Mouse (Mus musculus): ENCODE results near the gene Cfap45.
A peak's percentile ranks its signal among the peaks of the same experiment; 100 is the strongest.

Cfap45 gene

GRCm38 (mm10) chr1:172520576-172521440, at the start of gene Cfap45:
Gene Cfap45 (plus strand): TSS chr1:172520801.
- DNase-seq (ENCODE audit: low read depth, low spot score) = peak; percentile 92

- no peak for DNase-seq (ENCODE audit: low read depth, low spot score)
Measured at GRCm38 (mm10) chr1:172472909-172473308, 47.7 kb upstream of the Cfap45 start.

DNA sequence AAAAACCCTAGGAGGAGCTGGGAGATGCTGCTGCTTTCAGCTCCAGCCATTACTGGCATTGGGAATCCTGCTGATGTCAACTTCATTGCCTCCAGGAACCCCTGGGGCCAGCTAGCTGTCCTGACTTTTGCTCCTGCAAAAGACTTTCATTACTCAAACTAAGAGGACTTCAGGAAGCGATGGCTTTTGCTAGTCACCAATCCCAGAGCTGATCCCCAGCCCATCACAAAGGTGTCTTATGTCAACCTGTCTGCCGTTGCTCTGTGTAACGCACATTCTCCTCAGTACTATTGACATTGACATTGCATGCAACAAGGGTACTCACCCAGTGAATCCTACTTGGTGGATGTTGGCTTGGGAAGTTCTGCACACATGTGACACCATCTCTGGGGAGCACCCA, 46.4 kb upstream of the Cfap45 start:
- no peak for DNase-seq (ENCODE audit: low read depth, low spot score)

DNA sequence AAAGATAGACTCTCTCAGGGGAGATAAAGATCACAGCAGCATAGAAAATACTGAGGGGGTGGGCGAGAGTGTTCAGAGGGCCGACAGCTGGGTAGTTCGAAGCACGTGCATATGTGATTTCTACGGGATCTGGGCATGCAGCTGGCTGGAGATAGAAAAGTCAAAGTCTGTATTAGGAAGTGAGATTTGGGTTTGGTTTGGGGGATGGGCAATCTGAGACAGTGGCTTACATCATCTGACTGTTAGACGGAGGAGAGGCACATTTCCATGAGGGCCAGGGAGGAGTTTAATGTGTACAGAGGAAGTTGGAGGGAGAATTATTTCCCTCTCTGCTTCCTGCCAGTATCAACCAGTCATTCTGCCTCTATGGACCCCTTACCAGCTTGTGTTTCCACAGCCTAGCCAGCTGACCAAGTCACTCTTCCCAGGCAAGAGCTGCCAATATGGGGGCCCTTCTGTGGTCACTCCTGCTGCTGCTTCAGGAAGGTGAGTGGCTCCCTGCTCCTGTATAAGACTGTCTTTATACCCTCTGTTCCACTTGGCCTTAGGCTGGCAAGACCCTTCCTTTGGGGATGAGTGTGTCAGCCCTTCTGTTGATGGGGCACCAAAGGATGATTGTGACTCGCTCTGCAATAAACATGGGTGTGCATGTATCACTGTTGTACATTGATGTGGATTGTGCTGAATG, 45.4 kb upstream of the Cfap45 start, which contains the start of gene Slamf9:
Gene Slamf9 (plus strand): TSS at position 305 of the 688 bp plus-strand sequence.
- peak; percentile 36 for DNase-seq (ENCODE audit: low read depth, low spot score)

GRCm38 (mm10) chr1:172478020-172478419, 42.6 kb upstream of the Cfap45 start:
- no peak for DNase-seq (ENCODE audit: low read depth, low spot score)

DNA sequence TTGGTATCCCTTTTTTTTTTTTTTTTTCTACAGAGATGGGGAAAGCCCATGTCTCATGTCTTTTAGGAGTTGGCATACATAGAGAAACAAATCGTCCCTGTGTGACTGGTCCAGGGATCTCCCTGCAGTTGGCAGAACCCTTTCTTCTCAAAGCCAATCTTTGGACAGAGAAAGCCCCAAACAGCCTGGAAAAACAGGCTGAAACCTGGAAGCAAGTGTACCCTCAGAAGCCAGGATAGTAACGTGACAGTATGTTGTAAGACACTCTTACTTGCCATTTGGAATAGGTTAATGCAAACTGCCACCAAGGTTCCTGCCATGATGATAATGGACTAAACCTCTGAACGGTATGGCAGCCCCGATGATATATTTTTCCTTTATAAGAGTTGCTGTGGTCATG, 40.2 kb upstream of the Cfap45 start:
- no peak for DNase-seq (ENCODE audit: low read depth, low spot score)

- DNase-seq (ENCODE audit: low read depth, low spot score) = no peak
Measured at GRCm38 (mm10) chr1:172481111-172481510, 39.5 kb upstream of the Cfap45 start.

DNA sequence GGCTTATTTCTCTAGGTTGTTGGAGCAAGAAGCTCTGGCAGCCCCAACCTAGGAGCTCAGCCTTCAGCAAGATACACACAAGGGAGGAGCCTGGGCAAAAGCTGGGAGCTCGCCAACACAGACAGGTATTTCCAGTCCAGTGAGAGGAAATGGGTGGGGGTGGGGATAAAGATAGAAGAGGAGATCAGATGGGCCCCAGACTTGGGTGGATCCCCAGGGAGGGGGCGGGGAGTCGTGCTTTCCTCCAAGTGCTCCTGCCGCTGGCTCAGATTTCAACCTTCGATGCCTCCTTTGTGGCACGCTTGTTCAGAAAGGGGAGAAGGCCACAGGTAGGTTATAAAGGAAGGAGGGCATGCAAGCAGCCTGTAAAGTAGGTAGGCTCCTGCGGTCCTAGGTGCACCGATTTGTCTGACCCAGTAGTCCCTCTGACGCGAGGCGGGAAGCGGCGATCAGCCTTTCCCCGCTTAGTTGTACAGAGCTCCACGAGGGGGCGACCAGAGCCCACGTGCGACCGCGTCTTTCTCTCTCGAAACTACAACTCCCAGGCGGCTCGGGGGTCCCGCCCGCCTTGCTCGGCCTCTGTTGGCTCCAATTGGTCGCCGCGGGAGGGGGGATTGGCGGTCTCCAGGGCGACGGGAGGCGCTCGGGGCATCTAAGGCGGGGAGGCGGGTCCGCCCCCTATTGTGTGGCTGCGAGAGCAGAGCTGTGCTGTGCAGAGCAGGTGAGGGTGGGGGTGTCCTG, 38.9 kb upstream of the Cfap45 start, which contains the start of gene Igsf9:
Gene Igsf9 (plus strand): TSS at position 249 of the 741 bp plus-strand sequence.
- DNase-seq (ENCODE audit: low read depth, low spot score) = peak; percentile 85

GRCm38 (mm10) chr1:172482518-172483360, 37.9 kb upstream of the Cfap45 start:
- no peak for DNase-seq (ENCODE audit: low read depth, low spot score)

- no peak for DNase-seq (ENCODE audit: low read depth, low spot score)
Measured at GRCm38 (mm10) chr1:172483361-172483660, 37.3 kb upstream of the Cfap45 start.

- DNase-seq (ENCODE audit: low read depth, low spot score) = no peak
Measured at GRCm38 (mm10) chr1:172484236-172484635, 36.4 kb upstream of the Cfap45 start.

- DNase-seq (ENCODE audit: low read depth, low spot score) = no peak
Measured at GRCm38 (mm10) chr1:172484671-172485070, 35.9 kb upstream of the Cfap45 start.

DNA sequence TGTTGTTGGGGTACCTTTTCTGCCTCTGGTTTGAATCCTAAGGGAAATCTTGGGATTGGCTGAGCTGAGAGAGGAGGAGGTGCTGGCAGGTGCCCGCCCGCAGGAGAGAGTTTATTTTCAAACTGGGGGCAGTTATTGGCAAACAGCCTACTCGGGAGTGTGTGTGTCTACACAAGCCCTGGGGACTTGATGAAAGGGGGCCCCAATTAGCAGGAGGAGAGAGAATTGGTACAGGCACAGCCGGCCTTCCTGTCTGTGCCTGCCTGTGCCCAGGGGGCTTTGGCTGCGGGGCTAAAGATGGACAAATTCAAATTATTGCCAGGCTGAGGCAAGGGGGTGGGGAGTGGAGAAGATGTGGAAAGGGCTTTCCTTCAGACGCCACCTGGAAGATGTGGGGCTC, 34.8 kb upstream of the Cfap45 start:
- DNase-seq (ENCODE audit: low read depth, low spot score) = no peak

DNA sequence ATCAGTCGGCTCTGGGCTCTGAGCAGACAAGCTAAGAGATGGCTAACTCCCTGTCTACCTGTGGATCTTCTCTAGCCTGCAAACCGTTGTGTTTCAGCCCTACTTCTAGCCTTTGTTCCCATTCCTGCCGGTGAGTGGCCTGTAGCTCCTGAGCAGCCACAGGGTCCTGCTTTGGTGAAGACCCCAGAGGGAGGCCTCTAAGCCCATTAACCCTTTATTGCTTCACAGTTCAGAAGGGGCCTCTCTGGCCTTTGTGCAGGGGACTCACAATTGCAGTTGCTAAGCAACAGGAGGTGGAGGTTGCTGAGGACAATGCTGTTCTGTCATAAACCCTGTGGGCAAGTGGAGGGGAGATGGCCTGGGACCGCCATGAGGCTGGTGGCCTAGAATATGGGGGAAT, 34.4 kb upstream of the Cfap45 start:
- DNase-seq (ENCODE audit: low read depth, low spot score) = no peak

GRCm38 (mm10) chr1:172486651-172487050, 34.0 kb upstream of the Cfap45 start:
- DNase-seq (ENCODE audit: low read depth, low spot score) = no peak

GRCm38 (mm10) chr1:172487859-172488258, 32.7 kb upstream of the Cfap45 start:
- DNase-seq (ENCODE audit: low read depth, low spot score) = no peak

GRCm38 (mm10) chr1:172488831-172489230, 31.8 kb upstream of the Cfap45 start:
- DNase-seq (ENCODE audit: low read depth, low spot score) = no peak

DNA sequence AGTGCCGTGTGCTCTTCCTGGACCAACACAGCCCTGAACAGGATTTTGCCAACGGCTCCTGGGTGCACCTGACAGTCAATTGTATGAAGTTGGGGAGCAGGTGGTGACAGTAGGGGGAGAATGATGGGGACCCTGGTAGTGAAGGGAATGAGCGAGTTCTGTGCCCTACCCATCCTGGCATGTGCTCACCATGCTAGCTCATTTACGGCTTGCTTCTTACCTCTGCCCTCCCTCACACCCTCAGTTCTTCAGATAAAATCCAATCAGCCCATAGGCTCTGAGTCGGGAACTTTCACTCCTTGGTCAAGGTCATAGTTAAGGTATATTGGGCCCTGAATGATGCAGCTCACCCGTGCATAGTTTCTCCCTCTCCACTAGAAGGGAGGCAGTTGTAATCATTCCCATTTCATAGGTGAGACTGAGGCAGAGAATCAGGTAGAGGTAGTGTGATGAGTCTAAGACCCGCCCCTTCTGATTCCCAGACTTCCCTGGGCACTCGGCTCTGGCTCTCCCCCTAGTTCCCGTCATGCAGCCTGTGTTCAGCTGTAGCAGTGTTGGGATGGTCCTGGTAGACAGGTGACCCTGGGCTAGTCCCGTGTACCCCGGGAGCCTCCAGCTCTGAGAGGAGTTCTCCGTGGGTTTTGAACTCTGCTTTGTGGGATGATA, 30.9 kb upstream of the Cfap45 start:
- DNase-seq (ENCODE audit: low read depth, low spot score) = no peak

DNA sequence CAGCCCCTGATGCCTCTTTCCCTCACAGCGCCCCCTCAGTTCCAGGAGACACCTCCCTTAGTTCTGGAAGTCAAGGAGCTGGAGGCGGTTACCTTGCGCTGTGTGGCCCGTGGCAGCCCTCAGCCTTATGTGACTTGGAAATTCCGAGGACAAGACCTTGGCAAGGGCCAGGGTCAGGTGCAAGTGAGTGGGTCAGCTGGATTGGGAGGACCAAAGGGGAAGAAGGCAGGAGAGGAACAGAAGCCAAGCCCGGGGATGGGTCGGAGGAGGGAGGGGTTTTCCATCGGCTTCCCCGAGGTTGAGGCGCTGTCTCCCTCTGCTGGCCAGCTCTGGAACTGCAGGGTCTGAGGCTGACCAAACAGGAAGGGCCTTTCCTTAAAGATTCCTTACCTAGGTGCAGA, 30.3 kb upstream of the Cfap45 start:
- peak; percentile 86 for DNase-seq (ENCODE audit: low read depth, low spot score)

GRCm38 (mm10) chr1:172492047-172492446, 28.6 kb upstream of the Cfap45 start:
- no peak for DNase-seq (ENCODE audit: low read depth, low spot score)

GRCm38 (mm10) chr1:172493516-172493915, 27.1 kb upstream of the Cfap45 start:
- no peak for DNase-seq (ENCODE audit: low read depth, low spot score)

All from CD4-positive, CD25-positive, alpha-beta regulatory T cell, adult 2 months (primary cell).